Mouse (Mus musculus) hindbrain, postnatal 0 days (tissue): ENCODE data around the gene Elf2. TPM values are rescaled to one million over a fixed set of nuclear protein-coding genes. Genes with fewer than 3 reads are reported as not detected.

Source experiments
- ATAC-seq: fragments of 200-750 bp; cut with Nextera tagmentation; 2 replicates; pipeline ENCODE4 v1.8.0; 2017; ENCODE audit warnings: mild to moderate bottlenecking, moderate TSS enrichment, moderate library complexity
- DNase-seq: peaks from one replicate; pipeline ENCODE4 v3.0.0-alpha.2; 2015; ENCODE audit warnings: low spot score
- H3K27ac ChIP-seq: fragments of 300-500 bp; sonication (generic); 2 replicates; pipeline ENCODE4 v1.5.1; 2014; ENCODE audit warnings: mild to moderate bottlenecking
- H3K27me3 ChIP-seq: fragments of 300-500 bp; sonication (generic); 2 replicates; pipeline ENCODE4 v1.6.1; 2014; ENCODE audit warnings: low read length, mixed read lengths; ENCODE audit not compliant: insufficient read depth
- H3K36me3 ChIP-seq: fragments of 300-500 bp; sonication (generic); 2 replicates; pipeline ENCODE4 v1.6.1; 2014; ENCODE audit warnings: low read length, mixed read lengths; ENCODE audit not compliant: insufficient read depth
- H3K4me1 ChIP-seq: fragments of 300-500 bp; sonication (generic); 2 replicates; pipeline ENCODE4 v1.6.1; 2014; ENCODE audit warnings: antibody characterized with exemption, low read length, mixed read lengths; ENCODE audit not compliant: insufficient read depth
- H3K4me2 ChIP-seq: fragments of 300-500 bp; sonication (generic); 2 replicates; pipeline ENCODE4 v1.6.1; 2014; ENCODE audit warnings: low read depth, mild to moderate bottlenecking, low read length, moderate library complexity, mixed read lengths
- H3K4me3 ChIP-seq: fragments of 300-500 bp; sonication (generic); 2 replicates; pipeline ENCODE4 v1.5.1; 2014; ENCODE audit warnings: low read length
- H3K9ac ChIP-seq: fragments of 300-500 bp; sonication (generic); replicated peaks from 2 replicates; pipeline ENCODE4 v1.6.1; 2014; ENCODE audit warnings: mild to moderate bottlenecking, low read length, moderate library complexity, mixed read lengths
- H3K9me3 ChIP-seq: fragments of 300-500 bp; sonication (generic); 2 replicates; pipeline ENCODE4 v1.6.1; 2016; ENCODE audit warnings: low read length, mixed read lengths
- CTCF ChIP-seq: IDR thresholded peaks from 2 replicates; pipeline ENCODE4 v1.5.1; 2016; ENCODE audit warnings: antibody characterized with exemption, control low read depth, low read depth
- WGBS: fragments of 180-500 bp; shearing (Covaris S2); extraction: QIAGEN DNeasy Blood & Tissue Kit; methylation state at CpG from one replicate; pipeline ENCODE4 v1.1.7; 2014; 5-methylcytosine and 5-hydroxymethylcytosine counted together
- polyA plus RNA-seq: library from polyadenylated mRNA; unstranded; fragments of >200 nt; fragmentation: Nextera tagmentation; extraction: Ambion mirVana; gene quantifications from 2 replicates; pipeline ENCODE4 v1.2.1, GENCODE M21; 2015
- total RNA-seq: library from RNA; depleted of rRNA; stranded (reverse); fragments of >200 nt; gene quantifications from 2 replicates; pipeline ENCODE4 v1.2.3, GENCODE M21; 2014

Gene Elf2
- total and polyA plus RNA-seq, 2 experiments from 2014 or later: 32.6 to 47.8 TPM

DNA sequence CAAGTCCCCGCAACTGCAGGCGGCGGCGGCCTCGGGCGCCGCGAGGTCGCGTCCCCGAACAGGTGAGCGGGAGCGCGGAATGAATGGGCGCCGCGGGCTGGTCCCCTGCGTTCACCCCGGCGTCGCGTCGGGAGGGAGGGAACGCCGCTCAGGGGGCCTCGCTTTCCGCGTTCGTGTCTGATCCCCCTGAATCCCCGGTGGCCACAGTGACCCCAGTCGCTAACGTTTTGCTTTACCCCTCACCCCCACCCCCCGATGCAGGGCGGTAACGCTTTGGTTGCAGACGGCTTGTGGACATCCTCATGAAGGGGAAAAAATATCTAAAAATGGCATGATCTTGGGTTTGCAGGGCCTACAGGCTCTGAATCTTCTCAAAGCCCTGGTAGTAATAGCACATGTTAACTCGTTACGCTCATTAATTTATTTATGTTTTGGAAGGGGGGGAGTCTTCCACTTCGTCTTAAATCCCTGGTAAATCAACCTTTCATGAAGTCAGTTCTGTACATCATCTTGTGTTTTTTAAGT is 115.2 kb downstream of the Elf2 start:
- peak overlapping the region; percentile 88 for H3K4me3 ChIP-seq
- no peaks in the 10 kb centered on the region for H3K4me1 ChIP-seq
- WGBS: 4% methylated on average over 39 of the region's 39 CpGs
- H3K27me3 ChIP-seq: no peaks in the 10 kb centered on the region
- TF ChIP-seq CTCF: no peak
- H3K36me3 ChIP-seq: no peaks in the 10 kb centered on the region
- H3K4me2 ChIP-seq: peak overlapping the region; percentile 69
- no peak for ATAC-seq
- DNase-seq: peak; percentile 41
- peak overlapping the region; percentile 96 for H3K9ac ChIP-seq
- H3K27ac ChIP-seq: peak overlapping the region; percentile 99
- H3K9me3 ChIP-seq: no peaks in the 10 kb centered on the region

DNA sequence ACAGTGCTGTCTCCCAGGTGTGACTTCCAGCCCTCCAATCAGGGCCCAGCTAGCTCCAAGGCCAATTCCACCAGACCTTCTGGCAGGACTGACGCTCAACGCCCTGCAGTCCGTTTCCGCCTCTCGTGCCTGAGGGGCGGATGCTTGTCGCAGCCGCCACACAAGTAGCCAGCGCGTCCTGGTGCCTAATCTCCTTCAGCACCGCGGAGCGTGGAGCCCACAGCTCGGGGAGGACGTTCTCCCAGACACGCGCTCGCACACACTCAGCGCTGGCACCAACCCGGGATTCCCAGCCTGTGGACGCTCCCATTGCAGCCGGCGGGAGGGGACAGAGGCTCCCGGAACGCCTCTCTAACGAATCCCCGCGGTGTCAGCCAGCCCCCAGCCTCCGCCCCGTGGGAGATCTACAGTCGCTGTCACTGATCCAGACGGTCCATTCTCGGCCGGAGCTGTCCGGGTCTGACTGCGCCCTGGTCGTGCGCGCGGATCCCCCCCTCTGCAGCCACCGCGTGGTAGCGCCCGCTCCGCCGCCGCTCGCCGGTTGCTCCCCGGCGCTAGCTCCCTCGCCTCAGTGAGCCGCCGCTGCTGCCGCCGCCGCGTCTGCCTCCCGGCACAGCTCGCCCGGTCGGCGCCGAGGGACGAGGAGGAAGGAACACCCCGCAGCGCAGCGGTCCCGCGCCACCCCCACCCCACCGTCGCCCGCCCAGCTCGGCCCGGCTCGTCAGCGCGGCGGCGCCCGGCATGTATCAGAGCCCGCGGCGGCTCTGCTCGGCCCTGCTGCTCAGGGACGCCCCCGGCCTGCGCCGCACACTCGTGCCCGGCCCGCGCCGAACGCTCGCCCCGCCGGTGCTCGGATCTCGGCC is 115.9 kb downstream of the Elf2 start, which contains the start of gene Noct:
Gene Noct (plus strand): TSS at position 85 of the 863 bp plus-strand sequence.
- WGBS: under 1% methylated on average over 64 of the region's 100 CpGs
- no peak for TF ChIP-seq CTCF
- H3K27ac ChIP-seq: peak within 1 kb of the TSS; percentile 99
- no peaks in the 10 kb centered on the region for H3K4me1 ChIP-seq
- ATAC-seq (peak; percentile 91), DNase-seq (peak; percentile 93)
- peak within 1 kb of the TSS; percentile 69 for H3K4me2 ChIP-seq
- H3K36me3 ChIP-seq: no peaks in the 10 kb centered on the region
- H3K27me3 ChIP-seq: no peaks in the 10 kb centered on the region
- H3K9ac ChIP-seq: peak within 1 kb of the TSS; percentile 96
- no peaks in the 10 kb centered on the region for H3K9me3 ChIP-seq
- peak within 1 kb of the TSS; percentile 88 for H3K4me3 ChIP-seq

- WGBS: 20% methylated on average over 5 of the region's 5 CpGs
- no peaks in the 10 kb centered on the region for H3K27me3 ChIP-seq
- H3K27ac ChIP-seq: peak overlapping the region; percentile 99; the same call in 1 of the 2 replicates
- no peak for TF ChIP-seq CTCF
- H3K4me1 ChIP-seq: no peaks in the 10 kb centered on the region
- H3K4me3 ChIP-seq: peak overlapping the region; percentile 88
- ATAC-seq: no peak
- H3K9me3 ChIP-seq: no peaks in the 10 kb centered on the region
- DNase-seq: no peak
- H3K9ac ChIP-seq: no peak overlapping the region
- H3K4me2 ChIP-seq: peak overlapping the region; percentile 69
- no peaks in the 10 kb centered on the region for H3K36me3 ChIP-seq
Observed at GRCm38 (mm10) chr3:51223556-51223955, 116.9 kb downstream of the Elf2 start.

GRCm38 (mm10) chr3:51222834-51223460 is 117.5 kb downstream of the Elf2 start:
- Histone ChIP-seq H3K9ac (no peak overlapping the region), H3K36me3 (no peaks in the 10 kb centered on the region), H3K27me3 (no peaks in the 10 kb centered on the region), H3K9me3 (no peaks in the 10 kb centered on the region), H3K27ac (no peak overlapping the region), H3K4me3 (no peak overlapping the region), H3K4me2 (no peak overlapping the region), H3K4me1 (no peaks in the 10 kb centered on the region)
- WGBS: 65% methylated on average over 10 of the region's 10 CpGs
- DNase-seq (no peak), ATAC-seq (no peak)
- no peak for TF ChIP-seq CTCF

- H3K4me3 ChIP-seq: no peak overlapping the region
- DNase-seq: no peak
- no peak overlapping the region for H3K27ac ChIP-seq
- H3K9me3 ChIP-seq: no peaks in the 10 kb centered on the region
- H3K4me2 ChIP-seq: no peak overlapping the region
- no peak for TF ChIP-seq CTCF
- H3K36me3 ChIP-seq: no peaks in the 10 kb centered on the region
- ATAC-seq: no peak
- WGBS: 81% methylated on average over 6 of the region's 6 CpGs
- no peak overlapping the region for H3K9ac ChIP-seq
- H3K27me3 ChIP-seq: no peaks in the 10 kb centered on the region
- H3K4me1 ChIP-seq: no peaks in the 10 kb centered on the region
Observed at GRCm38 (mm10) chr3:51222302-51222701, 118.2 kb downstream of the Elf2 start.

DNA sequence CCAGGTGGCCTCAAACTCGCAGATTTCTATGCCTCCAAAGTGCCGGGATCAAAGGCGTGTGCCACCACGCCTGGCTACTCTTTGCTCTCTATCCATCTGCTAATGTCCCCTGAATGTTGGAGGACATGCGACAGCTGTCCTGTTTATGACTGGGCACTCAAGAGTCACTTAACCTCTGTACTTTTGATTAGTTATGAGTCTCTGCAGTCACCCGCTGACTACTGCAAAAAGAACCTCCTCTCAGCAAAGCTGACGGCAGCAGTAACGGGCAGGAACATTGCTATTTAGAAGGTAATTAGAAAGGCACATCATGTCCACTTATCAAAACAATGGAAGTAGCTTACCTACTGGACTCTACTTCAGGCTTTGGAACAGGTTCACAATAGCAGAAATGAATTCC is 118.6 kb downstream of the Elf2 start:
- H3K9ac ChIP-seq: no peak overlapping the region

More for the DNA sequence above, 118.6 kb downstream of the Elf2 start:
- no peak overlapping the region for H3K27ac ChIP-seq
- no peak for TF ChIP-seq CTCF
- H3K4me1 ChIP-seq: no peaks in the 10 kb centered on the region
- no peaks in the 10 kb centered on the region for H3K9me3 ChIP-seq
- no peaks in the 10 kb centered on the region for H3K36me3 ChIP-seq
- H3K4me2 ChIP-seq: no peak overlapping the region
- H3K27me3 ChIP-seq: no peaks in the 10 kb centered on the region
- DNase-seq: no peak
- WGBS: 74% methylated on average over 8 of the region's 8 CpGs
- no peak for ATAC-seq
- no peak overlapping the region for H3K4me3 ChIP-seq
